Mouse (Mus musculus): ENCODE measurements at regions not wholly inside any gene's neighbourhood (a gene's known extent, or its start where the extent isn't known, plus 50 kb on each side); places are given as distances from the start of the nearest gene placed in this dataset.
A peak's percentile ranks its signal among the peaks of the same experiment; 100 is the strongest.

DNA sequence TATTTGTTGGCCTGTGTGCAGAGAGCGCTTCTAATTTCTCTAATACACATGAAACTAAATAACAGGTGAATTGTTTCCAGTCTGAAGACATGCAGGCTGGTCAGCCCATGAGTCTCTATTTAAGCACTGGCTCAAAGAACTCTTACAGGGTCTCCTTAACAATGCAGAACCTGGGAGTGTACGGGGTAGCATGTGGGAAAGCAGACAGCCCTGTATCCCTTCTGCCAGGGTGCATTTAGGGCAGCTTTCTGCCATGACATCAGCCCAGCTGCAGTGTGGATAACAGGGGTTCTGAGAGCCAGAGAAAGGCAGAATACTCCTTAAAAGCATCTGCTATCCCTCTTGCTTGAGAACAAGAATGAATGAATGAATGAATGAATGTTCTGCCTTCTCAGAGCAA is 164.7 kb downstream of the Grb14 start:
- no peak overlapping the region for H3K4me3 ChIP-seq (ENCODE audit: insufficient read depth in 1 of 2, low read depth in 2 of 2, low read length in 2 of 2)
- ATAC-seq (ENCODE audit: insufficient read depth): no peak
- H3K9ac ChIP-seq (replicated peaks): no peak overlapping the region
- no peaks in the 10 kb centered on the region for H3K36me3 ChIP-seq (replicated peaks; ENCODE audit: control insufficient read depth, insufficient read depth, low read depth)
- no peak for DNase-seq (ENCODE audit: low read depth in 3 of 3, low spot score in 3 of 3)
- H3K27ac ChIP-seq: no peak overlapping the region
- TF ChIP-seq EP300 (IDR thresholded peaks at IDR 0.05; ENCODE audit: low read depth): no peak
- TF ChIP-seq CTCF (IDR thresholded peaks at IDR 0.05; ENCODE audit: low read depth): no peak
- no peak overlapping the region for H3K4me2 ChIP-seq (ENCODE audit: low read depth)
- 75% methylated on average over 2 of the region's 2 CpGs for WGBS (ENCODE audit: insufficient replicate concordance)
- H3K4me1 ChIP-seq (replicated peaks; ENCODE audit: control insufficient read depth in 2 of 2, insufficient read depth in 2 of 2, low read length in 1 of 2): no peaks in the 10 kb centered on the region
- H3K9me3 ChIP-seq (ENCODE audit: control insufficient read depth, low read length): no peaks in the 10 kb centered on the region
- H3K27me3 ChIP-seq (ENCODE audit: control insufficient read depth, insufficient read depth, low read length): no peaks in the 10 kb centered on the region

DNA sequence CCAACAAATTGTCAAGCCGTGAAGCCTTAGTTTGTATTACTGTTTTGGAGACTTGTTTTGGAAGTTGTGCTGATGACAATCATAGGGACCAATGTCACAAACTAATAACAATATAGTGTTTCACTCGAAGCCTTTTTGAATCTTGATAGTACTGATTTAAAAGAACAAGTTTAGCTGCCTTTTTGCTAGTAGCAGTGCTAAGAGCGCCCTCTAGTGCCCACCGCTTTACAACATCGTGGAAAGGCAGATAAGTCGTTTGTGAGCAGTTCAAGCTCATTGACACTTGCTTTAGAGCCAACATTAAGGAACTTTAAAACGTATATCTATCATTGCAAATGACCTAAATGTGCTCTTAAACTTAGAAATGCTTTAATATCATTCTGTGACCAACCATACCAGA is 170.9 kb downstream of the Grb14 start:
- ATAC-seq (ENCODE audit: insufficient read depth): no peak
- H3K9ac ChIP-seq (replicated peaks): no peak overlapping the region
- TF ChIP-seq EP300 (IDR thresholded peaks at IDR 0.05; ENCODE audit: low read depth) (no peak), CTCF (IDR thresholded peaks at IDR 0.05; ENCODE audit: low read depth) (peak; percentile 69)
- no peak overlapping the region for H3K4me3 ChIP-seq (ENCODE audit: insufficient read depth in 1 of 2, low read depth in 2 of 2, low read length in 2 of 2)
- H3K36me3 ChIP-seq (replicated peaks; ENCODE audit: control insufficient read depth, insufficient read depth, low read depth): no peaks in the 10 kb centered on the region
- H3K9me3 ChIP-seq (ENCODE audit: control insufficient read depth, low read length): no peaks in the 10 kb centered on the region
- no peaks in the 10 kb centered on the region for H3K4me1 ChIP-seq (replicated peaks; ENCODE audit: control insufficient read depth in 2 of 2, insufficient read depth in 2 of 2, low read length in 1 of 2)
- WGBS (ENCODE audit: insufficient replicate concordance): 12% methylated on average over 7 of the region's 7 CpGs
- H3K27ac ChIP-seq: no peak overlapping the region
- DNase-seq (ENCODE audit: low read depth in 3 of 3, low spot score in 3 of 3): peak; percentile 2 to 11 (median 7)
- no peak overlapping the region for H3K4me2 ChIP-seq (ENCODE audit: low read depth)
- no peaks in the 10 kb centered on the region for H3K27me3 ChIP-seq (ENCODE audit: control insufficient read depth, insufficient read depth, low read length)

DNA sequence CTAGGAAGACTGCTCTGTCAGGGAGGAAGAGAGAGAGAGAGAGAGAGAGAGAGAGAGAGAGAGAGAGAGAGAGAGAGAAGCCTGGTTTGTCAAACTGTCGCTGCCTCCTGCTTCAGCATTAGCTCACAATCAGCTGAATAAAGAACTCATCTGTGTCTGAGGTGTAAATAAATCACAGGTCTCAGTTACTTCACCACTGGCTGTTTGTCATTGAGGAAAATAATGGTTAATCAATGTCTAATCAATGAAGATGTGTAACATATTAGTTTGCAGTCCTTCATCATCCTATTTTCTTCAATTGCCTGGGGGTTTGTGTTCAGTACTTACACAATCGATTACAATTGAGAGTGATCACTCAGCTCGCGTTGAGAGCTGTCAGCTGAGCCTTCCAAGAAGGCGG is 171.9 kb downstream of the Grb14 start:
- TF ChIP-seq CTCF (IDR thresholded peaks at IDR 0.05; ENCODE audit: low read depth): no peak
- no peak for TF ChIP-seq EP300 (IDR thresholded peaks at IDR 0.05; ENCODE audit: low read depth)
- Histone ChIP-seq H3K4me3 (ENCODE audit: insufficient read depth in 1 of 2, low read depth in 2 of 2, low read length in 2 of 2) (no peak overlapping the region), H3K9me3 (ENCODE audit: control insufficient read depth, low read length) (no peaks in the 10 kb centered on the region), H3K27ac (no peak overlapping the region), H3K4me1 (replicated peaks; ENCODE audit: control insufficient read depth in 2 of 2, insufficient read depth in 2 of 2, low read length in 1 of 2) (no peaks in the 10 kb centered on the region), H3K9ac (replicated peaks) (no peak overlapping the region), H3K36me3 (replicated peaks; ENCODE audit: control insufficient read depth, insufficient read depth, low read depth) (no peaks in the 10 kb centered on the region), H3K27me3 (ENCODE audit: control insufficient read depth, insufficient read depth, low read length) (no peaks in the 10 kb centered on the region), H3K4me2 (ENCODE audit: low read depth) (no peak overlapping the region)
- ATAC-seq (ENCODE audit: insufficient read depth) (no peak), DNase-seq (ENCODE audit: low read depth in 3 of 3, low spot score in 3 of 3) (no peak)
- WGBS (ENCODE audit: insufficient replicate concordance): 50% methylated on average over 5 of the region's 5 CpGs

- Histone ChIP-seq H3K9me3 (ENCODE audit: control insufficient read depth, low read length) (no peaks in the 10 kb centered on the region), H3K4me1 (replicated peaks; ENCODE audit: control insufficient read depth in 2 of 2, insufficient read depth in 2 of 2, low read length in 1 of 2) (no peaks in the 10 kb centered on the region), H3K4me3 (ENCODE audit: insufficient read depth in 1 of 2, low read depth in 2 of 2, low read length in 2 of 2) (no peak overlapping the region), H3K36me3 (replicated peaks; ENCODE audit: control insufficient read depth, insufficient read depth, low read depth) (no peaks in the 10 kb centered on the region), H3K27me3 (ENCODE audit: control insufficient read depth, insufficient read depth, low read length) (no peaks in the 10 kb centered on the region), H3K9ac (replicated peaks) (no peak overlapping the region), H3K27ac (no peak overlapping the region), H3K4me2 (ENCODE audit: low read depth) (no peak overlapping the region)
- WGBS (ENCODE audit: insufficient replicate concordance): 51% methylated on average over 4 of the region's 4 CpGs
- no peak for DNase-seq (ENCODE audit: low read depth in 3 of 3, low spot score in 3 of 3)
- ATAC-seq (ENCODE audit: insufficient read depth): no peak
- no peak for TF ChIP-seq EP300 (IDR thresholded peaks at IDR 0.05; ENCODE audit: low read depth)
- no peak for TF ChIP-seq CTCF (IDR thresholded peaks at IDR 0.05; ENCODE audit: low read depth)
Observed at GRCm38 (mm10) chr2:64851096-64851495, 173.7 kb downstream of the Grb14 start.

DNA sequence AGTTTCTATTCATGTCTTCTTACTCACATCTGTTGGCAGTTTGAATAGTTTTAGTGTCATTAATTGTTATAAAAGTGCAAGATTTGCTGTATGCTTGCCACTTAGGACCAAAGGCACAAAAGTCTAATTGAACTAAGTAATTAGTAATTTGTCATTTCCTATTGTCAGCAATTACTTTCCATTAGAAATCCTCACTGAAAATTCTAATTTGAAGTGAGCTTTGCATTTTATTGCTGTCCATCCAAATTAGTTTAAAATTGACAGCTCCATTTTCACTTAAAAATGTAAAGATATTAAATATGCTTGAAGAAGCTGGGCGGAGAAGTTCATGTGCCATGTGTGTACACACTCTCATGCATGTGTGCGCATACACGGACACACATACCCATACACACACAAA is 174.1 kb downstream of the Grb14 start:
- Histone ChIP-seq H3K4me2 (ENCODE audit: low read depth) (no peak overlapping the region), H3K27me3 (ENCODE audit: control insufficient read depth, insufficient read depth, low read length) (no peaks in the 10 kb centered on the region), H3K27ac (no peak overlapping the region), H3K9me3 (ENCODE audit: control insufficient read depth, low read length) (no peaks in the 10 kb centered on the region), H3K4me3 (ENCODE audit: insufficient read depth in 1 of 2, low read depth in 2 of 2, low read length in 2 of 2) (no peak overlapping the region), H3K9ac (replicated peaks) (no peak overlapping the region), H3K36me3 (replicated peaks; ENCODE audit: control insufficient read depth, insufficient read depth, low read depth) (no peaks in the 10 kb centered on the region), H3K4me1 (replicated peaks; ENCODE audit: control insufficient read depth in 2 of 2, insufficient read depth in 2 of 2, low read length in 1 of 2) (no peaks in the 10 kb centered on the region)
- TF ChIP-seq CTCF (IDR thresholded peaks at IDR 0.05; ENCODE audit: low read depth) (no peak), EP300 (IDR thresholded peaks at IDR 0.05; ENCODE audit: low read depth) (no peak)
- ATAC-seq (ENCODE audit: insufficient read depth): no peak
- no peak for DNase-seq (ENCODE audit: low read depth in 3 of 3, low spot score in 3 of 3)
- 82% methylated on average over 3 of the region's 3 CpGs for WGBS (ENCODE audit: insufficient replicate concordance)
